Mouse (Mus musculus) kidney, adult 11 months (tissue): ENCODE measurements around the gene Lrrc42.

Experiments
- DNase-seq: peaks from one replicate; pipeline ENCODE4 v3.0.0; 2022

Lrrc42 gene

GRCm38 (mm10) chr4:107248061-107248460, 5.3 kb downstream of the Lrrc42 start:
- DNase-seq = no peak

- no peak for DNase-seq
Observed at GRCm38 (mm10) chr4:107247110-107247509, 6.2 kb downstream of the Lrrc42 start.

GRCm38 (mm10) chr4:107246040-107246439, 7.3 kb downstream of the Lrrc42 start:
- DNase-seq = no peak

- DNase-seq = no peak
Observed at GRCm38 (mm10) chr4:107245368-107245767, 8.0 kb downstream of the Lrrc42 start.

- peak; percentile 15 for DNase-seq
Observed at GRCm38 (mm10) chr4:107243365-107244333, 9.7 kb downstream of the Lrrc42 start.

GRCm38 (mm10) chr4:107240196-107240595, 13.1 kb downstream of the Lrrc42 start:
- no peak for DNase-seq

- no peak for DNase-seq
Observed at GRCm38 (mm10) chr4:107238253-107238652, 15.1 kb downstream of the Lrrc42 start.

- DNase-seq = no peak
Observed at GRCm38 (mm10) chr4:107232219-107232618, 21.1 kb downstream of the Lrrc42 start.

GRCm38 (mm10) chr4:107226313-107226712, 27.0 kb downstream of the Lrrc42 start:
- no peak for DNase-seq

GRCm38 (mm10) chr4:107223225-107224204, 29.8 kb downstream of the Lrrc42 start:
- DNase-seq = peak; percentile 19

GRCm38 (mm10) chr4:107221524-107221923, 31.8 kb downstream of the Lrrc42 start:
- DNase-seq = no peak

- no peak for DNase-seq
Observed at GRCm38 (mm10) chr4:107217574-107217973, 35.8 kb downstream of the Lrrc42 start.

GRCm38 (mm10) chr4:107213279-107214011, 39.9 kb downstream of the Lrrc42 start:
- no peak for DNase-seq

- no peak for DNase-seq
Observed at GRCm38 (mm10) chr4:107211936-107212335, 41.4 kb downstream of the Lrrc42 start.

GRCm38 (mm10) chr4:107211465-107211864, 41.9 kb downstream of the Lrrc42 start:
- DNase-seq = no peak

GRCm38 (mm10) chr4:107210483-107211097, 42.7 kb downstream of the Lrrc42 start:
- no peak for DNase-seq

- no peak for DNase-seq
Observed at GRCm38 (mm10) chr4:107208880-107209279, 44.5 kb downstream of the Lrrc42 start, which contains the start of gene Ldlrad1. Gene Ldlrad1, plus strand, starts transcription at chr4:107209180.

GRCm38 (mm10) chr4:107207016-107207415, 46.3 kb downstream of the Lrrc42 start:
- DNase-seq = no peak

- no peak for DNase-seq
Observed at GRCm38 (mm10) chr4:107203001-107203400, 50.3 kb downstream of the Lrrc42 start.

- no peak for DNase-seq
Observed at GRCm38 (mm10) chr4:107201779-107202178, 51.6 kb downstream of the Lrrc42 start.

- no peak for DNase-seq
Observed at GRCm38 (mm10) chr4:107198072-107198471, 55.3 kb downstream of the Lrrc42 start.

- no peak for DNase-seq
Observed at GRCm38 (mm10) chr4:107196454-107196853, 56.9 kb downstream of the Lrrc42 start.
